Mouse (Mus musculus) stomach, postnatal 0 days (tissue): ENCODE measurements around the gene Zfp61. TPM values are rescaled to one million over a fixed set of nuclear protein-coding genes. Genes with fewer than 3 reads are reported as not detected.
A peak's percentile ranks its signal among the peaks of the same experiment; 100 is the strongest.

Source experiments
- ATAC-seq: fragments of 200-750 bp; cut with Nextera tagmentation; 2 replicates; pipeline ENCODE4 v1.8.0; 2017; ENCODE audit not compliant: low FRiP score, low TSS enrichment
- DNase-seq: peaks from one replicate; pipeline ENCODE4 v3.0.0-alpha.2; 2016; ENCODE audit warnings: low spot score
- H3K27ac ChIP-seq: fragments of 300-500 bp; sonication (generic); replicated peaks from 2 replicates; pipeline ENCODE4 v1.5.1; 2014; ENCODE audit warnings: mild to moderate bottlenecking, control low read depth
- H3K27me3 ChIP-seq: fragments of 300-500 bp; sonication (generic); 2 replicates; pipeline ENCODE4 v1.6.1; 2014; ENCODE audit warnings: low read length; ENCODE audit not compliant: control insufficient read depth, insufficient read depth
- H3K36me3 ChIP-seq: fragments of 300-500 bp; sonication (generic); 2 replicates; pipeline ENCODE4 v1.6.1; 2014; ENCODE audit warnings: low read length, mixed read lengths; ENCODE audit not compliant: control insufficient read depth, insufficient read depth
- H3K4me1 ChIP-seq: fragments of 300-500 bp; sonication (generic); replicated peaks from 2 replicates; pipeline ENCODE4 v1.6.1; 2014; ENCODE audit warnings: antibody characterized with exemption; ENCODE audit not compliant: control insufficient read depth, insufficient read depth
- H3K4me2 ChIP-seq: fragments of 300-500 bp; sonication (generic); replicated peaks from 2 replicates; pipeline ENCODE4 v1.6.1; 2014; ENCODE audit warnings: low read depth, mild to moderate bottlenecking, control low read depth, moderate library complexity
- H3K4me3 ChIP-seq: fragments of 300-500 bp; sonication (generic); 2 replicates; pipeline ENCODE4 v1.5.1; 2014; ENCODE audit warnings: low read depth, low read length, control low read depth
- H3K9ac ChIP-seq: fragments of 300-500 bp; sonication (generic); 2 replicates; pipeline ENCODE4 v1.6.1; 2014; ENCODE audit warnings: mild to moderate bottlenecking, low read length, control low read depth, mixed read lengths
- H3K9me3 ChIP-seq: fragments of 300-500 bp; sonication (generic); 2 replicates; pipeline ENCODE4 v1.6.1; 2016; ENCODE audit warnings: low read length; ENCODE audit not compliant: control insufficient read depth
- CTCF ChIP-seq: IDR thresholded peaks from 2 replicates; pipeline ENCODE4 v1.5.1; 2016; ENCODE audit warnings: antibody characterized with exemption, low read depth, mild to moderate bottlenecking, moderate library complexity
- EP300 ChIP-seq: optimal IDR thresholded peaks from 2 replicates; pipeline ENCODE3; 2016; ENCODE audit warnings: antibody characterized with exemption
- WGBS: fragments of 180-500 bp; shearing (Covaris S2); extraction: QIAGEN DNeasy Blood & Tissue Kit; methylation state at CpG from one replicate; pipeline ENCODE4 v1.1.7; 2014; 5-methylcytosine and 5-hydroxymethylcytosine counted together
- polyA plus RNA-seq: library from polyadenylated mRNA; unstranded; fragments of >200 nt; fragmentation: Nextera tagmentation; extraction: Ambion mirVana; gene quantifications from 2 replicates; pipeline ENCODE4 v1.2.1, GENCODE M21; 2015

Gene Zfp61
- 12.9 and 13.8 TPM in 2 replicates for polyA plus RNA-seq

- Histone ChIP-seq H3K9ac (0 out of 2 replicates have a peak within 1 kb of the TSS, but pooled peaks have one; percentile 13), H3K27ac (peak within 1 kb of the TSS; percentile 58; the same call in 1 of the 2 replicates), H3K4me2 (peak within 1 kb of the TSS; percentile 90), H3K36me3 (peaks cover 2% of the 10 kb centered on the region), H3K4me3 (peak within 1 kb of the TSS; percentile 16; the same call in 1 of the 2 replicates), H3K9me3 (no peaks in the 10 kb centered on the region), H3K27me3 (no peaks in the 10 kb centered on the region), H3K4me1 (no peaks in the 10 kb centered on the region; the same call in 1 of the 2 replicates)
- DNase-seq (peak; percentile 81), ATAC-seq (peak; percentile 59; the same call in 1 of the 2 replicates)
- 2% methylated on average over 13 of the region's 13 CpGs for WGBS
- no peak for TF ChIP-seq EP300
- no peak for TF ChIP-seq CTCF
These were observed at the start of gene Zfp61 for GRCm38 (mm10) chr7:24300771-24301282. Gene Zfp61, minus strand, starts transcription at chr7:24301232.

GRCm38 (mm10) chr7:24348896-24349295, 47.9 kb upstream of the Zfp61 start, which contains the start of gene Lypd5:
Gene Lypd5, plus strand, starts transcription at chr7:24349196.
- Histone ChIP-seq H3K27ac (0 out of 2 replicates have a peak within 1 kb of the TSS, but pooled peaks have one; percentile 45), H3K27me3 (no peaks in the 10 kb centered on the region), H3K4me3 (no peak within 1 kb of the TSS; the same call in 1 of the 2 replicates), H3K9me3 (no peaks in the 10 kb centered on the region), H3K36me3 (no peaks in the 10 kb centered on the region), H3K9ac (no peak within 1 kb of the TSS), H3K4me1 (no peaks in the 10 kb centered on the region), H3K4me2 (no peak within 1 kb of the TSS)
- 40% methylated on average over 6 of the region's 6 CpGs for WGBS
- DNase-seq (no peak), ATAC-seq (peak; percentile 26; the same call in 1 of the 2 replicates)
- TF ChIP-seq CTCF: no peak
- no peak for TF ChIP-seq EP300

GRCm38 (mm10) chr7:24346444-24346843, 45.4 kb upstream of the Zfp61 start:
- 62% methylated on average over 5 of the region's 5 CpGs for WGBS

GRCm38 (mm10) chr7:24343701-24344272, 42.8 kb upstream of the Zfp61 start:
- Histone ChIP-seq H3K4me1 (no peaks in the 10 kb centered on the region), H3K4me3 (no peak overlapping the region), H3K36me3 (no peaks in the 10 kb centered on the region), H3K4me2 (no peak overlapping the region), H3K9ac (no peak overlapping the region), H3K27me3 (no peaks in the 10 kb centered on the region), H3K9me3 (no peaks in the 10 kb centered on the region), H3K27ac (no peak overlapping the region)
- no peak for ATAC-seq
- DNase-seq: no peak
- 56% methylated on average over 7 of the region's 7 CpGs for WGBS
- TF ChIP-seq CTCF: no peak
- TF ChIP-seq EP300: no peak

More at GRCm38 (mm10) chr7:24346444-24346843, 45.4 kb upstream of the Zfp61 start:
- no peak overlapping the region for H3K9ac ChIP-seq
- no peaks in the 10 kb centered on the region for H3K27me3 ChIP-seq
- no peaks in the 10 kb centered on the region for H3K36me3 ChIP-seq
- ATAC-seq: no peak
- no peaks in the 10 kb centered on the region for H3K9me3 ChIP-seq
- no peak overlapping the region for H3K4me2 ChIP-seq
- no peaks in the 10 kb centered on the region for H3K4me1 ChIP-seq
- no peak overlapping the region for H3K27ac ChIP-seq
- no peak overlapping the region for H3K4me3 ChIP-seq
- no peak for DNase-seq
- TF ChIP-seq EP300 (no peak), CTCF (peak; percentile 31; the same call in 1 of the 2 replicates)

GRCm38 (mm10) chr7:24338241-24338640, 37.2 kb upstream of the Zfp61 start:
- Histone ChIP-seq H3K27me3 (no peaks in the 10 kb centered on the region), H3K36me3 (no peaks in the 10 kb centered on the region), H3K4me1 (no peaks in the 10 kb centered on the region), H3K9ac (no peak overlapping the region), H3K9me3 (no peaks in the 10 kb centered on the region), H3K27ac (no peak overlapping the region), H3K4me2 (no peak overlapping the region), H3K4me3 (no peak overlapping the region)
- ATAC-seq (no peak), DNase-seq (no peak)
- 43% methylated on average over 2 of the region's 2 CpGs for whole genome bisulfite sequencing
- peak; percentile 45 for TF ChIP-seq CTCF
- no peak for TF ChIP-seq EP300

- Histone ChIP-seq H3K27me3 (no peaks in the 10 kb centered on the region), H3K9me3 (no peaks in the 10 kb centered on the region), H3K4me2 (no peak overlapping the region), H3K4me3 (no peak overlapping the region), H3K9ac (no peak overlapping the region), H3K36me3 (no peaks in the 10 kb centered on the region), H3K4me1 (no peaks in the 10 kb centered on the region), H3K27ac (no peak overlapping the region)
- ATAC-seq: no peak
- WGBS: 8% methylated on average over 5 of the region's 5 CpGs
- peak; percentile 69 for DNase-seq
- TF ChIP-seq EP300: no peak
- peak; percentile 84 for TF ChIP-seq CTCF
These were observed 34.8 kb upstream of the Zfp61 start for GRCm38 (mm10) chr7:24335699-24336309.
